Mouse (Mus musculus) Patski (cell line): ENCODE results near the gene Rem1. TPM values are rescaled to one million over a fixed set of nuclear protein-coding genes. Genes with fewer than 3 reads are reported as not detected.
A peak's percentile ranks its signal among the peaks of the same experiment; 100 is the strongest.
"Not testable (repeated sequence)": the region's sequence is repeated elsewhere in the genome, so short reads cannot be mapped to it uniquely, and the experiment has no call there.

Source experiments
- ATAC-seq: fragments of 100-300 bp; one replicate; pipeline ENCODE4 v1.8.0; 2021
- CTCF ChIA-PET: fragments of 350-600 bp; sonication (Branson Sonifier 250); formaldehyde crosslinking; loops from one replicate; lab custom pipeline; 2022; ENCODE audit warnings: inconsistent platforms; lab: Charles Lee
- POLR2A ChIA-PET: fragments of 350-600 bp; sonication (Branson Sonifier 250); formaldehyde crosslinking; loops from one replicate; lab custom pipeline; 2022; ENCODE audit warnings: antibody characterized with exemption, inconsistent platforms; lab: Charles Lee
- DNase-seq: peaks from one replicate; pipeline ENCODE4 v3.0.0-alpha.2; 2011; ENCODE audit warnings: low read depth, low spot score
- H3K27me3 ChIP-seq: fragments of 371-371 bp; one replicate; pipeline ENCODE4 v1.5.1; 2021
- CTCF ChIP-seq: fragments of 100-300 bp; IDR thresholded peaks from one replicate; pipeline ENCODE4 v1.5.1; 2021
- in situ Hi-C: fragments of 300-500 bp; cut with MboI; formaldehyde crosslinking; loops from 3 replicates; pipeline ENCODE4 v1.11.1; 2018; ENCODE audit warnings: low pct_unique_long_range_greater_than_20kb, mixed read lengths
- polyA plus RNA-seq: library from polyadenylated mRNA; unstranded; gene quantifications from one replicate; pipeline ENCODE4 v1.2.3, GENCODE M21; 2021

Rem1 gene
- polyA plus RNA-seq, 1 experiment from 2014 or later = not detected

GRCm38 (mm10) chr2:152652901-152653620 lies 26.3 kb downstream of the Rem1 start:
- no peak for TF ChIP-seq CTCF
- ATAC-seq = peak; percentile 47
- ChIA-PET CTCF (no interaction called here), POLR2A (no interaction called here)
- in situ Hi-C loops = no loop called here
- H3K27me3 ChIP-seq = no peaks in the 10 kb centered on the region
- no peak for DNase-seq

GRCm38 (mm10) chr2:152653874-152654715 lies 27.3 kb downstream of the Rem1 start:
- TF ChIP-seq CTCF = no peak
- no peaks in the 10 kb centered on the region for H3K27me3 ChIP-seq
- CTCF ChIA-PET = no interaction called here
- POLR2A ChIA-PET = no interaction called here
- no peak for DNase-seq
- no peak for ATAC-seq
- in situ Hi-C loops = no loop called here

GRCm38 (mm10) chr2:152657398-152657797 lies 30.6 kb downstream of the Rem1 start:
- no peak for DNase-seq
- CTCF ChIA-PET = interaction anchor here (1.0 to 1.7 kb wide), 6 partner anchors 11 to 103 kb away, joined by 3 to 9 read pairs (median 4); partner anchors contain the start of genes Defb25 and H13

GRCm38 (mm10) chr2:152661163-152661562 lies 34.4 kb downstream of the Rem1 start:
- in situ Hi-C loops = no loop called here
- no peaks in the 10 kb centered on the region for H3K27me3 ChIP-seq
- TF ChIP-seq CTCF = no peak
- DNase-seq = no peak
- no peak for ATAC-seq
- ChIA-PET POLR2A (no interaction called here), CTCF (no interaction called here)

More at GRCm38 (mm10) chr2:152657398-152657797, 30.6 kb downstream of the Rem1 start:
- POLR2A ChIA-PET = no interaction called here
- in situ Hi-C loops = loop anchor here (5.0 kb wide), 1 partner anchor 40 kb away; no protein-coding TSS in a partner anchor
- no peak for ATAC-seq
- TF ChIP-seq CTCF = no peak
- H3K27me3 ChIP-seq = no peaks in the 10 kb centered on the region

GRCm38 (mm10) chr2:152666191-152666590 lies 39.4 kb downstream of the Rem1 start:
- ATAC-seq, DNase-seq: not testable (repeated sequence)

GRCm38 (mm10) chr2:152669256-152669638 lies 42.5 kb downstream of the Rem1 start, which contains the start of gene H13:
Gene H13 (plus strand): TSS chr2:152669461.
- no peaks in the 10 kb centered on the region for H3K27me3 ChIP-seq
- TF ChIP-seq CTCF = no peak
- DNase-seq = no peak
- POLR2A ChIA-PET = interaction anchor here (0.6 to 1.5 kb wide), 2 partner anchors 98 to 159 kb away, joined by 4 to 5 read pairs; no protein-coding TSS in a partner anchor
- in situ Hi-C loops = no loop called here
- peak; percentile 48 for ATAC-seq
- CTCF ChIA-PET = interaction anchor here (0.7 to 4.6 kb wide), 16 partner anchors 9 to 232 kb away, joined by 3 to 23 read pairs (median 3); no protein-coding TSS in a partner anchor

More at GRCm38 (mm10) chr2:152666191-152666590, 39.4 kb downstream of the Rem1 start:
- POLR2A ChIA-PET, in situ Hi-C loops, CTCF ChIA-PET, H3K27me3 ChIP-seq: not testable (repeated sequence)

GRCm38 (mm10) chr2:152669639-152670484 lies 43.1 kb downstream of the Rem1 start:
- peak; percentile 57 for ATAC-seq
- DNase-seq = no peak
- ChIA-PET POLR2A (interaction anchor here (0.7 to 1.5 kb wide), 2 partner anchors 16 to 159 kb away, joined by 4 read pairs; no protein-coding TSS in a partner anchor), CTCF (interaction anchor here (1.2 to 4.6 kb wide), 9 partner anchors 8 to 232 kb away, joined by 3 to 23 read pairs (median 5); no protein-coding TSS in a partner anchor)
- in situ Hi-C loops = no loop called here
- H3K27me3 ChIP-seq = no peaks in the 10 kb centered on the region
- TF ChIP-seq CTCF = no peak

GRCm38 (mm10) chr2:152670983-152671641 lies 44.4 kb downstream of the Rem1 start:
- ChIA-PET CTCF (interaction anchor here (1.1 to 4.6 kb wide), 6 partner anchors 16 to 217 kb away, joined by 3 to 23 read pairs (median 5); partner anchors contain the start of gene Mcts2), POLR2A (interaction anchor here (0.6 to 1.0 kb wide), 2 partner anchors 20 to 49 kb away, joined by 3 to 5 read pairs; no protein-coding TSS in a partner anchor)
- H3K27me3 ChIP-seq = no peaks in the 10 kb centered on the region
- in situ Hi-C loops = no loop called here
- no peak for TF ChIP-seq CTCF
- ATAC-seq = no peak
- DNase-seq = no peak

- POLR2A ChIA-PET = interaction anchor here (0.6 kb wide), 1 partner anchor 50 kb away, joined by 3 read pairs; no protein-coding TSS in a partner anchor
- H3K27me3 ChIP-seq = no peaks in the 10 kb centered on the region
- DNase-seq = no peak
- peak; percentile 35 for ATAC-seq
- in situ Hi-C loops = no loop called here
- no peak for TF ChIP-seq CTCF
- CTCF ChIA-PET = interaction anchor here (0.8 to 4.6 kb wide), 7 partner anchors 12 to 217 kb away, joined by 3 to 23 read pairs (median 5); partner anchors contain the start of gene Mcts2
Observed at GRCm38 (mm10) chr2:152671642-152671999, 44.9 kb downstream of the Rem1 start.
